Mouse (Mus musculus): ENCODE results near the gene Frmd3. TPM values are rescaled to one million over a fixed set of nuclear protein-coding genes. Genes with fewer than 3 reads are reported as not detected.

The Frmd3 gene
- 0.22 TPM for polyA plus RNA-seq (2014; fragmentation: Illumina TruSeq; extraction: RNeasy Lipid Tissue Mini Kit (QIAGEN cat#74804); ENCODE audit: low read depth, low replicate concordance)

GRCm38 (mm10) chr4:74013211-74014047, at the start of gene Frmd3:
Frmd3 (plus strand) TSS chr4:74013442.

GRCm38 (mm10) chr4:74242176-74242575, 228.9 kb downstream of the Frmd3 start, which contains the start of gene Kdm4c:
Kdm4c (plus strand) TSS chr4:74242497.

Other genes with a start within 250 kb of the Frmd3 start
- gene Rasef, start 222.4 kb upstream of the Frmd3 start, polyA plus RNA-seq (2014; fragmentation: Illumina TruSeq; extraction: RNeasy Lipid Tissue Mini Kit (QIAGEN cat#74804); ENCODE audit: low read depth, low replicate concordance), result 16.5 TPM
- gene Gm11758, start 137.2 kb upstream of the Frmd3 start, polyA plus RNA-seq (2014; fragmentation: Illumina TruSeq; extraction: RNeasy Lipid Tissue Mini Kit (QIAGEN cat#74804); ENCODE audit: low read depth, low replicate concordance), result not detected
- not detected for gene Gm11757, start 122.3 kb upstream of the Frmd3 start, polyA plus RNA-seq (2014; fragmentation: Illumina TruSeq; extraction: RNeasy Lipid Tissue Mini Kit (QIAGEN cat#74804); ENCODE audit: low read depth, low replicate concordance)
- gene Gm13871, start 107.5 kb upstream of the Frmd3 start, polyA plus RNA-seq (2014; fragmentation: Illumina TruSeq; extraction: RNeasy Lipid Tissue Mini Kit (QIAGEN cat#74804); ENCODE audit: low read depth, low replicate concordance), result not detected
- not detected for gene Gm11756, start 92.7 kb upstream of the Frmd3 start, polyA plus RNA-seq (2014; fragmentation: Illumina TruSeq; extraction: RNeasy Lipid Tissue Mini Kit (QIAGEN cat#74804); ENCODE audit: low read depth, low replicate concordance)
- gene 2310002L09Rik, start 62.6 kb upstream of the Frmd3 start, polyA plus RNA-seq (2014; fragmentation: Illumina TruSeq; extraction: RNeasy Lipid Tissue Mini Kit (QIAGEN cat#74804); ENCODE audit: low read depth, low replicate concordance), result not detected
- 13.1 TPM for gene Kdm4c, start 229.1 kb downstream of the Frmd3 start, polyA plus RNA-seq (2014; fragmentation: Illumina TruSeq; extraction: RNeasy Lipid Tissue Mini Kit (QIAGEN cat#74804); ENCODE audit: low read depth, low replicate concordance)

Measured in adipose tissue, adult 10 weeks (tissue).